ENCODE assay signal across 7 mouse cellular contexts in the genomic region with DNA sequence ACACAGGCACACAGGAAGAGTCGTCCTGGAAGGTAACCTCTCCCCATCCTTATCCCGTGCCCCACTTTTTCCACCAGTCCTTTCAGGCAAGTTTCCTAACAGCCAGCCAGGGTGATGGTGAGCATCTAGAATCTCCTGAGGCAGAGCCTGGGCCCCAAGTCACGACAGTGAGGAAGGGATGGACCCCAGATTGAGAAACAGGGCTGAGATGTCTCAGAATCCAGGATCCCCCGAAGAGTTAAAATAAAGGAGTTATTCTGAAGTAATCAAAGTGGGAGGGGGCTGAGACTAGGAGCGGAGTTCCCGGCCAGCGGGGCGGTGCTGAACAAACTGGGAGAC. TPM values are rescaled to one million over a fixed set of nuclear protein-coding genes. Genes with fewer than 3 reads are reported as not detected.
DNase-seq lines count a peak whose midpoint lies in the region; ATAC-seq and TF ChIP-seq lines count a peak whose summit lies in the region.

No protein-coding gene starts in this region.

- TF ChIP-seq POLR2A in limb, embryonic 14.5 days (IDR thresholded peaks at IDR 0.05; ENCODE audit: borderline replicate concordance, extremely low read depth, insufficient read depth, insufficient read length): no peak

- 0 out of 2 replicates have a peak overlapping the region, but pooled peaks have one; percentile 13 for H3K9ac ChIP-seq in lung, postnatal 0 days (replicated peaks; ENCODE audit: low read depth)
- peak overlapping the region; percentile 96 for H3K9ac ChIP-seq in forebrain, embryonic 11.5 days (ENCODE audit: low read length)
- peak overlapping the region; percentile 53 for H3K9ac ChIP-seq in limb, embryonic 14.5 days (ENCODE audit: low read depth, low read length, severe bottlenecking)
- peak overlapping the region; percentile 37 for H3K9ac ChIP-seq in stomach, embryonic 14.5 days (replicated peaks; ENCODE audit: low read depth, low read length)

- under 1% methylated on average over 8 of the region's 8 CpGs for whole genome bisulfite sequencing in lung, postnatal 0 days
- WGBS in forebrain, embryonic 11.5 days: 0% methylated on average over 8 of the region's 8 CpGs
- WGBS in limb, embryonic 14.5 days: 2% methylated on average over 8 of the region's 8 CpGs
- WGBS in stomach, embryonic 14.5 days: under 1% methylated on average over 8 of the region's 8 CpGs

- H3K4me3 ChIP-seq in lung, postnatal 0 days (ENCODE audit: low read depth, low read length): peak overlapping the region; percentile 94
- H3K4me3 ChIP-seq in forebrain, embryonic 11.5 days (ENCODE audit: low read depth, low read length): peak overlapping the region; percentile 80
- peak overlapping the region; percentile 92 for H3K4me3 ChIP-seq in limb, embryonic 14.5 days (replicated peaks; ENCODE audit: low read length)
- H3K4me3 ChIP-seq in stomach, embryonic 14.5 days (ENCODE audit: low read depth, low read length): peak overlapping the region; percentile 83

- H3K27ac ChIP-seq in lung, postnatal 0 days (ENCODE audit: low read length): peak overlapping the region; percentile 71
- H3K27ac ChIP-seq in forebrain, embryonic 11.5 days (ENCODE audit: low read depth, low read length): no peak overlapping the region
- peak overlapping the region; percentile 77 for H3K27ac ChIP-seq in limb, embryonic 14.5 days (replicated peaks; ENCODE audit: low read depth, low read length)
- peak overlapping the region; percentile 66; the same call in 1 of the 2 replicates for H3K27ac ChIP-seq in stomach, embryonic 14.5 days (ENCODE audit: low read length)

- H3K9me3 ChIP-seq in lung, postnatal 0 days (ENCODE audit: low read length): no peaks in the 10 kb centered on the region
- H3K9me3 ChIP-seq in forebrain, embryonic 11.5 days (ENCODE audit: control insufficient read depth, low read length): no peaks in the 10 kb centered on the region
- no peaks in the 10 kb centered on the region for H3K9me3 ChIP-seq in limb, embryonic 14.5 days (ENCODE audit: control insufficient read depth, low read length)
- no peaks in the 10 kb centered on the region for H3K9me3 ChIP-seq in stomach, embryonic 14.5 days (ENCODE audit: control insufficient read depth, low read depth, low read length)

- peaks cover 9% of the 10 kb centered on the region; the same call in 1 of the 2 replicates for H3K4me1 ChIP-seq in lung, postnatal 0 days (ENCODE audit: insufficient read depth, low read depth, low read length)
- no peaks in the 10 kb centered on the region; the same call in 1 of the 2 replicates for H3K4me1 ChIP-seq in forebrain, embryonic 11.5 days (replicated peaks; ENCODE audit: control insufficient read depth, insufficient read depth, low read length)
- peaks cover 5% of the 10 kb centered on the region; the same call in 1 of the 2 replicates for H3K4me1 ChIP-seq in limb, embryonic 14.5 days (ENCODE audit: control insufficient read depth, insufficient read depth, low read length)
- peaks cover 9% of the 10 kb centered on the region for H3K4me1 ChIP-seq in stomach, embryonic 14.5 days (ENCODE audit: control insufficient read depth, insufficient read depth, low read length)

- no peak for TF ChIP-seq CTCF in lung, postnatal 0 days (IDR thresholded peaks at IDR 0.05)

- peak; percentile 1 for ATAC-seq in lung, postnatal 0 days
- no peak; the same call in 1 of the 2 replicates for ATAC-seq in forebrain, embryonic 11.5 days (replicated peaks; ENCODE audit: low FRiP score)
- ATAC-seq in limb, embryonic 14.5 days (ENCODE audit: low FRiP score, low read depth): peak; percentile 11; the same call in 1 of the 2 replicates
- no peak for ATAC-seq in stomach, embryonic 14.5 days (ENCODE audit: insufficient number of reproducible peaks, insufficient read depth, low FRiP score, low read depth)
- ATAC-seq in frontal cortex, adult (ENCODE audit: low TSS enrichment): no peak

- peak overlapping the region; percentile 61 for H3K4me2 ChIP-seq in lung, postnatal 0 days (replicated peaks; ENCODE audit: low read depth, low read length)
- peak overlapping the region; percentile 65 for H3K4me2 ChIP-seq in forebrain, embryonic 11.5 days (ENCODE audit: low read depth, low read length, severe bottlenecking)
- H3K4me2 ChIP-seq in limb, embryonic 14.5 days (replicated peaks; ENCODE audit: low read depth, low read length, severe bottlenecking): peak overlapping the region; percentile 54
- peak overlapping the region; percentile 41 for H3K4me2 ChIP-seq in stomach, embryonic 14.5 days (replicated peaks; ENCODE audit: low read depth, low read length)

- no peaks in the 10 kb centered on the region for H3K27me3 ChIP-seq in lung, postnatal 0 days (replicated peaks; ENCODE audit: insufficient read depth, low read length)
- no peaks in the 10 kb centered on the region for H3K27me3 ChIP-seq in forebrain, embryonic 11.5 days (ENCODE audit: control insufficient read depth, insufficient read depth, low read length)
- no peaks in the 10 kb centered on the region for H3K27me3 ChIP-seq in limb, embryonic 14.5 days (ENCODE audit: control insufficient read depth, insufficient read depth, low read length)
- H3K27me3 ChIP-seq in stomach, embryonic 14.5 days (ENCODE audit: control insufficient read depth, insufficient read depth, low read length): no peaks in the 10 kb centered on the region

- DNase-seq in lung, postnatal 0 days (ENCODE audit: low spot score): no peak
- no peak for DNase-seq in lung, postnatal 36 days
- no peak for DNase-seq in forebrain, embryonic 11.5 days (ENCODE audit: low spot score)
- no peak for DNase-seq in limb, embryonic 14.5 days (ENCODE audit: low spot score)
- DNase-seq in left cerebral cortex, adult 9 months (ENCODE audit: low spot score in 2 of 2): no peak

- TF ChIP-seq EP300 in lung, postnatal 0 days (IDR thresholded peaks at IDR 0.05): no peak

- H3K36me3 ChIP-seq in lung, postnatal 0 days (ENCODE audit: insufficient read depth, low read length): no peaks in the 10 kb centered on the region
- H3K36me3 ChIP-seq in forebrain, embryonic 11.5 days (ENCODE audit: control insufficient read depth, insufficient read depth, low read length): no peaks in the 10 kb centered on the region
- H3K36me3 ChIP-seq in limb, embryonic 14.5 days (ENCODE audit: control insufficient read depth, insufficient read depth, low read length): no peaks in the 10 kb centered on the region
- H3K36me3 ChIP-seq in stomach, embryonic 14.5 days (ENCODE audit: control insufficient read depth, insufficient read depth, low read length): no peaks in the 10 kb centered on the region

RNA-seq across cellular contexts. Expression of a gene that starts 0.7 kb away (rescaled TPM):
- polyA plus RNA-seq in lung, postnatal 0 days (2015; fragmentation: Nextera tagmentation; extraction: Ambion mirVana): 144 TPM in 2 replicates
- polyA plus RNA-seq in forebrain, embryonic 11.5 days (2014; fragmentation: Nextera tagmentation; extraction: Ambion mirVana): 60.2 and 65.6 TPM in 2 replicates
- polyA plus RNA-seq in limb, embryonic 14.5 days (2012; rRNA removed): 98.6 and 104 TPM in 2 replicates
- 102 and 111 TPM in 2 replicates for polyA plus RNA-seq in limb, embryonic 14.5 days (2014; fragmentation: Nextera tagmentation; extraction: Ambion mirVana)
- 90.1 and 92.3 TPM in 2 replicates for polyA plus RNA-seq in stomach, embryonic 14.5 days (2014; fragmentation: Nextera tagmentation; extraction: Ambion mirVana)

Comparison
In these comparisons a context has a peak if more than half of its experiments do, and no peak if none do; other contexts are left out.
1. ATAC-seq: peak in lung, postnatal 0 days (single experiment) and limb, embryonic 14.5 days (single experiment); none in forebrain, embryonic 11.5 days (single experiment), stomach, embryonic 14.5 days (single experiment) and frontal cortex, adult (single experiment).
2. H3K9ac ChIP-seq: peak in every context shown above with its lines; median percentile 96 in forebrain, embryonic 11.5 days; 53 in limb, embryonic 14.5 days; 37 in stomach, embryonic 14.5 days; 13 in lung, postnatal 0 days.
3. Peak in every context shown above with its lines, with median percentiles within 50 percentile points of each other: H3K4me2 ChIP-seq and H3K4me3 ChIP-seq.